Mouse (Mus musculus) layer of hippocampus, adult 6 months (tissue): ENCODE data around the gene Serpinb6e. TPM values are rescaled to one million over a fixed set of nuclear protein-coding genes. Genes with fewer than 3 reads are reported as not detected.

Source experiments
- long read RNA-seq, 2 experiments: library from polyadenylated mRNA; unstranded; transcript quantifications; one replicate each; pipeline ENCODE4 v2.0.0; 2019 to 2020
- polyA plus RNA-seq: library from polyadenylated mRNA; unstranded; fragments of <200 nt; fragmentation: Nextera tagmentation; gene quantifications from 2 replicates; pipeline ENCODE4 v1.2.3, GENCODE M21; 2021

Gene Serpinb6e
- not detected in 2 replicates for polyA plus RNA-seq
- long read RNA-seq, experiment 1, result 0 reads
- long read RNA-seq, experiment 2, result 0 reads

GRCm38 (mm10) chr13:33843308-33843707 lies at the start of gene Serpinb6e:
Serpinb6e (minus strand) TSS chr13:33843408.

Other genes starting within 250 kb of the Serpinb6e start
- not detected in 2 replicates for gene Serpinb6d, start 182.0 kb downstream of the Serpinb6e start, polyA plus RNA-seq
- 0.10 and 0.14 TPM in 2 replicates for gene Serpinb6c, start 62.3 kb upstream of the Serpinb6e start, polyA plus RNA-seq
- 7.6 and 9.8 TPM in 2 replicates for gene Nqo2, start 121.3 kb upstream of the Serpinb6e start, polyA plus RNA-seq
- gene Ripk1, start 159.0 kb upstream of the Serpinb6e start, polyA plus RNA-seq, result 1.3 and 1.5 TPM in 2 replicates
- 65.1 and 66.5 TPM in 2 replicates for gene Serpinb6a, start 159.4 kb upstream of the Serpinb6e start, polyA plus RNA-seq
- 113 and 114 TPM in 2 replicates for gene Bphl, start 194.2 kb upstream of the Serpinb6e start, polyA plus RNA-seq
- gene Tubb2a, start 234.6 kb upstream of the Serpinb6e start, polyA plus RNA-seq, result 2,314 and 2,386 TPM in 2 replicates